Mouse (Mus musculus) liver, adult 2 months (tissue): Measurements from ENCODE around the gene Tmem209. TPM values are rescaled to one million over a fixed set of nuclear protein-coding genes. Genes with fewer than 3 reads are reported as not detected.

ENCODE experiments used
- DNase-seq: peaks from one replicate; pipeline ENCODE4 v3.0.0-alpha.2; 2011; ENCODE audit warnings: low read depth, low spot score; ENCODE audit errors: extremely low read depth
- H3K27ac ChIP-seq: fragments of 200-500 bp; replicated peaks from 2 replicates; pipeline ENCODE4 v1.5.1; 2012; ENCODE audit warnings: low read depth, mild to moderate bottlenecking, control low read depth, inconsistent platforms, low read length; ENCODE audit not compliant: insufficient read depth
- H3K27me3 ChIP-seq: fragments of 200-500 bp; 2 replicates; pipeline ENCODE4 v1.6.1; 2012; ENCODE audit warnings: mild to moderate bottlenecking, moderate library complexity, low read length, inconsistent platforms; ENCODE audit not compliant: control insufficient read depth, insufficient read depth
- H3K36me3 ChIP-seq: fragments of 200-500 bp; 2 replicates; pipeline ENCODE4 v1.6.1; 2012; ENCODE audit warnings: low read length, inconsistent platforms; ENCODE audit not compliant: control insufficient read depth, insufficient read depth
- H3K4me1 ChIP-seq: fragments of 200-500 bp; 2 replicates; pipeline ENCODE4 v1.6.1; 2011; ENCODE audit warnings: low read length; ENCODE audit not compliant: control insufficient read depth, insufficient read depth
- H3K4me3 ChIP-seq: fragments of 200-500 bp; 2 replicates; pipeline ENCODE4 v1.5.1; 2011; ENCODE audit warnings: low read depth, mild to moderate bottlenecking, control low read depth, low read length, moderate library complexity; ENCODE audit not compliant: insufficient read depth
- H3K79me2 ChIP-seq: fragments of 200-500 bp; 2 replicates; pipeline ENCODE4 v1.6.1; 2012; ENCODE audit warnings: inconsistent platforms, mild to moderate bottlenecking, low read length, moderate library complexity; ENCODE audit not compliant: control insufficient read depth, insufficient read depth
- H3K9ac ChIP-seq: fragments of 200-500 bp; 2 replicates; pipeline ENCODE4 v1.6.1; 2012; ENCODE audit warnings: low read depth, mild to moderate bottlenecking, control low read depth, inconsistent platforms, low read length
- CTCF ChIP-seq: fragments of 200-500 bp; IDR thresholded peaks from 2 replicates; pipeline ENCODE4 v1.5.1; 2011; ENCODE audit warnings: low read depth, low read length, control low read depth
- POLR2A ChIP-seq: fragments of 200-500 bp; IDR thresholded peaks from 2 replicates; pipeline ENCODE4 v1.6.1; 2011; ENCODE audit warnings: low read length, control low read depth; ENCODE audit not compliant: insufficient read depth; ENCODE audit errors: extremely low read depth
- WGBS: fragments of 180-500 bp; shearing (Covaris S2); methylation state at CpG from one replicate; pipeline ENCODE4 v1.1.7; 2018; 5-methylcytosine and 5-hydroxymethylcytosine counted together
- polyA plus RNA-seq: library from polyadenylated mRNA; depleted of rRNA; stranded (reverse); fragments of >200 nt; gene quantifications from 2 replicates; pipeline ENCODE4 v1.2.3, GENCODE M21; 2012; rRNA removed
- total RNA-seq: library from RNA; depleted of rRNA; stranded (reverse); fragments of >200 nt; gene quantifications from 2 replicates; pipeline ENCODE4 v1.2.3, GENCODE M21; 2014; rRNA removed

The Tmem209 gene
- total RNA-seq, result 9.2 and 12.0 TPM in 2 replicates
- polyA plus RNA-seq, result 18.4 and 23.5 TPM in 2 replicates

DNA sequence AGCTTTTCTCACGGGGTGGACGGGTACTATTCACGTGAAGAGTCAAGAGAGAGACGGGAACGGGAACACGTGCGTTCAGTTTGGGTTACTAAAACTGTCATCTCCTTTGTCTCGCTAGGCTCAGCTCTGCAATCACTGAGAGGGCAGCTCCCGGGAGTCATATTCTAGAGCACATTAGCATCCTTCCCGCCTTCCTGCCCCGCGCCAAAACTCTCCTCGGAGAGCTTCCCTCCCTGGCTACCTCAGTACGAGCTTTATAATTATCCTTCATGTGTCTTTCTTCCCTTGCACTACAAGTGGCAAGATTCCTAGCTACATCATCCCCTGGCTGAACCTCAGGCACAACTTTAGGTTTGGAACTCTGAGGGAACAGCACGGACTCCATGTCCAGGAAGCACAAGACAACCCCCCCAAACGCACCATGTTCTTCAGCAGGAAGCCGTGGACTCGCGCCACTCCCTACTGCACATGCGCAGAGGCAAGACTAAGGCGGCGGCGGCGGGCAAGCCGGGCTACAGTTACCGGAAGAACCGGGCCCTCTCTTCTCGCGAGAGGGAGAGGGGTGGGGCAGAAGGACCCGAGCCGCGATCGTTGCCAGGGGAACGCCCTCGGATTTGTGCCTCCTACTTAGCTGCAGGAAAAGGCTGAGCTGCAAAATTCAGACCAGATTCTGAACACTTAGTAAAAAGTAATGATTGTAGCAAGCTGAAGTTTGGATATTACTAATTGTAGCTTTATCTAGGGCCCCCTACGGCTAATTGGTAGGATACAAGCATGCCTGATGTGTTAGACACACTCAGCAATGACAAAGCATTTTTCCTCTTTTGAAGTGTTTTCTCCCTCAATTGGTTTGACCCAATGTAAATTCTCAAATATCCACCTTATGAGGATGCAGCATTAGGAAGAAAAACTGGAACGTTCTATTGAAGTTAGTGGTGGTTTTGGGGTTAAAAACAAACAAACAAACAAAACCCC lies at the start of gene Tmem209, which contains the start of gene Ssmem1:
TSS of gene Tmem209 (minus strand) at position 519 of the 975 bp plus-strand sequence.
TSS of gene Ssmem1 (plus strand) at position 585 of the 975 bp plus-strand sequence.
- peak; percentile 83 for DNase-seq
- Histone ChIP-seq H3K79me2 (no peaks in the 10 kb centered on the region), H3K4me3 (peak within 1 kb of the TSS; percentile 65), H3K4me1 (peaks cover 3% of the 10 kb centered on the region; the same call in 1 of the 2 replicates), H3K9ac (peak within 1 kb of the TSS; percentile 71), H3K27ac (peak within 1 kb of the TSS; percentile 71), H3K36me3 (peaks cover 8% of the 10 kb centered on the region; the same call in 1 of the 2 replicates), H3K27me3 (no peaks in the 10 kb centered on the region)
- under 1% methylated on average over 37 of the region's 37 CpGs for WGBS
- peak; percentile 83 for TF ChIP-seq POLR2A
- TF ChIP-seq CTCF, result no peak

DNA sequence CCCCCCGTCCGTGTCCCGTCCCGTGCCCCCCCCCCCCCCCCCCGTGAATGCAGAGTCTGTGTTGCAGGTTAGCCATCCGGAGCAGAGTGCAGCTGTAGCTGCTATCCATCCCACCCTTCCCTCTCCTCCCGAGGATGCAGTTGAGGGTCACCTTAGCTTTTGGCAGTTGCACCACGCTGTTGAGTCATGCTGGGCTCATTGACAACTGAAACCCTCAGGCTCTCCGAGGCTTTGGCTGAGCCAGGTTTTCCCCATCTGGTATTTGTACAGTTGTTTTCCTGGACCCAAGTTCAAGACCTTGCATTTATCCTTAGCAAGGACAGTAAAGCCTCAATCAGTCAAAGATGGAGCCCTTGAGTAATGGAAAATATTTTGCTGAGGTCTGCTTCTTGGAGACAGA lies 46.5 kb upstream of the Tmem209 start:
- no peaks in the 10 kb centered on the region for H3K36me3 ChIP-seq
- H3K4me1 ChIP-seq, result no peaks in the 10 kb centered on the region
- 45% methylated on average over 4 of the region's 9 CpGs for WGBS
- no peak for TF ChIP-seq POLR2A
- no peak for TF ChIP-seq CTCF
- no peaks in the 10 kb centered on the region for H3K79me2 ChIP-seq
- H3K9ac ChIP-seq, result no peak overlapping the region
- DNase-seq, result no peak
- no peak overlapping the region for H3K4me3 ChIP-seq
- H3K27ac ChIP-seq, result no peak overlapping the region
- 0 out of 2 replicates have a peak, but pooled peaks cover 2% of the 10 kb centered on the region for H3K27me3 ChIP-seq

DNA sequence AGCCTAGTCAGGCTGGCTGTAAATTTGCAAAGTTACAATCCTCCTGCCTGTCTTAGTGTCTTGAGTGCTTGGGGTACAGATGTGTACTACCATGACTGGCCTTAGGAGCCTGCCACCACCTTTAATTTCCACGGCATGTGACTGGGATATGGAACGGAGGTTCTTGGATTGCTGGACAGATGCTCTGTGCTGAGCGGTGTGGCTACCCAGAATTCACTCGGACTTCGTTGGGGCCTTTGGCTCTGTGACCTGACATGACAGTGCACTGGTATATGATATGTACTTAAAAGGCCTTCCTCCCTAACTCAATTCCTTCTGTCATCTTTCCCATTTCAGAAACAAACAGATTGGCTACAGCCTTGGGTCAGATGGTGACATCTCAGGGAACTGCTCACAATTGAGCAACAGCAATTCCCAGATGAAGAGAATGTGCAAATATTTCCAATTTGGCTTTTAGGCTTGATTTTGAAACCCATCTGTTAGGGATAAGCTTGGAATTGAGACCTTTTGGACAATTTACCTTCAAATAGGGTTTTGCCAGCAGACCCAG lies 45.1 kb upstream of the Tmem209 start:
- TF ChIP-seq CTCF (no peak), POLR2A (no peak)
- Histone ChIP-seq H3K4me1 (no peaks in the 10 kb centered on the region), H3K4me3 (no peak overlapping the region), H3K36me3 (no peaks in the 10 kb centered on the region), H3K9ac (no peak overlapping the region), H3K27me3 (peaks cover 2% of the 10 kb centered on the region; the same call in 1 of the 2 replicates), H3K79me2 (no peaks in the 10 kb centered on the region), H3K27ac (no peak overlapping the region)
- WGBS, result 86% methylated on average over 5 of the region's 5 CpGs
- DNase-seq, result peak; percentile 22

DNA sequence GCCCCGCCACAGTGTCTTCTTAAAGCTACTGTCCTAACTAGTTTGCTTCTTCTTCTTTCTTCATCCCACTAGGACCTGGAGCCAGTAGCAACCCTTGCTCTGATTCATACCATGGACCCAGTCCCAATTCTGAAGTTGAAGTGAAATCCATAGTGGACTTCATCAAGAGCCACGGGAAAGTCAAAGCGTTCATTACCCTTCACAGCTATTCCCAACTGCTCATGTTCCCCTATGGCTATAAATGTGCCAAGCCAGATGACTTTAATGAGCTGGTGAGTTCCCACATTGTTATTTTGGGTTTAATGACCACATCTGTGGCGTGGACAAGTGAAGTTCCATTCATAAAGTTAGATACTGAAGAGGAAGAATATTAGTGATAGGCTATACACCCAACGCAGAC lies 44.5 kb upstream of the Tmem209 start:
- Histone ChIP-seq H3K27ac (no peak overlapping the region), H3K9ac (no peak overlapping the region), H3K4me1 (no peaks in the 10 kb centered on the region), H3K79me2 (no peaks in the 10 kb centered on the region), H3K36me3 (no peaks in the 10 kb centered on the region), H3K4me3 (no peak overlapping the region), H3K27me3 (peaks cover 2% of the 10 kb centered on the region; the same call in 1 of the 2 replicates)
- WGBS, result 93% methylated on average over 5 of the region's 5 CpGs
- no peak for DNase-seq
- TF ChIP-seq POLR2A, result no peak
- no peak for TF ChIP-seq CTCF

DNA sequence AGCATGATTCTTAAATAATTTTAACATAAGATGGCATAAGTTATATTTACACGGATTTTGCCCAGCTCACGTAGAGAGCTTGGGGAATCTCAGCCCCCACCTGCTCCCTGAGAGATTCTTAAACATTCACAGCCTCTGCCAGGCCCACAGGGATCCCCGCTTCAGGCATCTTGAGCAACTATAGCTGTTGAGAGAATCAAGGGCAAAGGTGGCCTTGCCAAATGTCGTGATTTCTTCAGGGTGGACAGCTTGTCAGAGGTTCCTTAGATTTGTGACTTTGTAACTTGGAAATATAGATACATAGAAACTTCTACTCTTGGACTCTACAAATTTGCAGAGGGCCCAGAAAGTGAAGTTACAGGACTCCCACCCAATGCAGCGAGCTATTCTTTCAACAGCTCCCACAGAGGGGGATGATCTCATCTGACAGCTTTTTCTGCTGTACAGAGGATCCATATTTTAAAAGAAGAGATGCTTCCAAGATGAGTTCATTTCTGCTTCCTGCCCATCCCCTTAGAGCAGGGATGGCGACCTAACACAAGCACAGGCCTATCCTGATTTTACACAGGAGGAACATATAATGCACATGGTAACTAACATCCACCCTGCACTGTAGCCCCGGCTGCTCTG lies 43.9 kb upstream of the Tmem209 start:
- TF ChIP-seq CTCF (no peak), POLR2A (no peak)

More for the DNA sequence above, 43.9 kb upstream of the Tmem209 start:
- no peak overlapping the region for H3K27ac ChIP-seq
- H3K36me3 ChIP-seq, result no peaks in the 10 kb centered on the region
- peaks cover 2% of the 10 kb centered on the region; the same call in 1 of the 2 replicates for H3K27me3 ChIP-seq
- no peaks in the 10 kb centered on the region for H3K4me1 ChIP-seq
- H3K9ac ChIP-seq, result no peak overlapping the region
- WGBS, result 85% methylated on average over 7 of the region's 7 CpGs
- DNase-seq, result no peak
- H3K79me2 ChIP-seq, result no peaks in the 10 kb centered on the region
- H3K4me3 ChIP-seq, result no peak overlapping the region
